ENCODE assay signal across 8 mouse cellular contexts in genomic region chr13:34046421-34047012, GRCm38 (mm10). TPM values are rescaled to one million over a fixed set of nuclear protein-coding genes. Genes with fewer than 3 reads are reported as not detected.
A peak's percentile ranks its signal among the peaks of the same experiment; 100 is the strongest.
DNase-seq lines count a peak whose midpoint lies in the region; ATAC-seq and TF ChIP-seq lines count a peak whose summit lies in the region.

No protein-coding gene starts in this region.

- DNase-seq in MEL (ENCODE audit: low read depth, low spot score): peak; percentile 85
- DNase-seq in cerebellum, adult 18-20 months: peak; percentile 78 to 79
- DNase-seq in forelimb bud, embryonic 11.5 days (ENCODE audit: low read depth, low spot score): peak; percentile 75
- peak; percentile 68 for DNase-seq in hindbrain, embryonic 10.5 days (ENCODE audit: low spot score)
- peak; percentile 91 for DNase-seq in layer of hippocampus, adult 9-11 months
- peak; percentile 78 for DNase-seq in ovary, postnatal 14 days (ENCODE audit: low spot score)
- peak; percentile 64 to 81 for DNase-seq in thymus, postnatal 10 days (ENCODE audit: low spot score in 2 of 2)

- no peak for TF ChIP-seq POLR2A in MEL (IDR thresholded peaks at IDR 0.05; ENCODE audit: control insufficient read depth in 1 of 2, insufficient read depth in 1 of 2, low read depth in 1 of 2, low read length in 2 of 2, poor library complexity in 1 of 2)

- H3K4me3 ChIP-seq in MEL (ENCODE audit: control insufficient read depth in 1 of 2, insufficient read depth in 1 of 2, low read depth in 2 of 2, low read length in 2 of 2): no peak overlapping the region
- no peak overlapping the region for H3K4me3 ChIP-seq in hindbrain, embryonic 10.5 days
- no peak overlapping the region for H3K4me3 ChIP-seq in lung, embryonic 16.5 days (ENCODE audit: low read length)

- H3K79me2 ChIP-seq in MEL (ENCODE audit: control insufficient read depth, insufficient read depth, low read length, poor library complexity): no peaks in the 10 kb centered on the region

- H3K27me3 ChIP-seq in MEL (ENCODE audit: control insufficient read depth in 1 of 2, insufficient read depth in 2 of 2, low read length in 2 of 2): no peaks in the 10 kb centered on the region
- H3K27me3 ChIP-seq in hindbrain, embryonic 10.5 days (ENCODE audit: insufficient read depth, poor library complexity, severe bottlenecking): no peaks in the 10 kb centered on the region
- H3K27me3 ChIP-seq in lung, embryonic 16.5 days (ENCODE audit: control insufficient read depth, insufficient read depth, low read depth, low read length): no peaks in the 10 kb centered on the region

- WGBS in hindbrain, embryonic 10.5 days: 46% methylated on average over 11 of the region's 11 CpGs
- WGBS in lung, embryonic 16.5 days: 36% methylated on average over 11 of the region's 11 CpGs

- TF ChIP-seq EP300 in MEL (IDR thresholded peaks at IDR 0.05; ENCODE audit: low read depth in 1 of 2, low read length in 2 of 2): no peak

- H3K9ac ChIP-seq in MEL (ENCODE audit: control insufficient read depth, low read depth, low read length, poor library complexity, severe bottlenecking): no peak overlapping the region
- no peak overlapping the region for H3K9ac ChIP-seq in lung, embryonic 16.5 days (ENCODE audit: low read length)

- no peak overlapping the region for H3K4me2 ChIP-seq in lung, embryonic 16.5 days (ENCODE audit: low read depth, low read length)

- H3K27ac ChIP-seq in MEL (ENCODE audit: control insufficient read depth, low read depth, low read length): no peak overlapping the region
- H3K27ac ChIP-seq in hindbrain, embryonic 10.5 days: peak overlapping the region; percentile 31; the same call in 1 of the 2 replicates
- no peak overlapping the region for H3K27ac ChIP-seq in lung, embryonic 16.5 days (ENCODE audit: low read length)

- no peaks in the 10 kb centered on the region for H3K9me3 ChIP-seq in MEL (replicated peaks; ENCODE audit: insufficient read depth, low read length)
- no peaks in the 10 kb centered on the region for H3K9me3 ChIP-seq in hindbrain, embryonic 10.5 days
- no peaks in the 10 kb centered on the region for H3K9me3 ChIP-seq in lung, embryonic 16.5 days (ENCODE audit: control insufficient read depth, low read length)

- peak; percentile 79 to 99 (median 87) for TF ChIP-seq CTCF in MEL (IDR thresholded peaks at IDR 0.05 in 2 of 3, conservative IDR thresholded peaks at IDR 0.05 in 1 of 3; ENCODE audit: control insufficient read depth in 1 of 3, insufficient read depth in 1 of 3, low read depth in 2 of 3, low read length in 3 of 3, poor library complexity in 1 of 3, severe bottlenecking in 1 of 3)

- peak; percentile 94 for ATAC-seq in lung, embryonic 16.5 days (ENCODE audit: low read depth)

- TF ChIP-seq RAD21 in MEL (IDR thresholded peaks at IDR 0.05; ENCODE audit: low read depth, low read length): no peak; the same call in none of the 2 replicates

- no peaks in the 10 kb centered on the region for H3K36me3 ChIP-seq in MEL (ENCODE audit: control insufficient read depth in 1 of 2, insufficient read depth in 2 of 2, low read length in 2 of 2)
- H3K36me3 ChIP-seq in hindbrain, embryonic 10.5 days: peaks cover 30% of the 10 kb centered on the region
- peaks cover 4% of the 10 kb centered on the region; the same call in 1 of the 2 replicates for H3K36me3 ChIP-seq in lung, embryonic 16.5 days (ENCODE audit: control insufficient read depth, insufficient read depth, low read length)

- peaks cover 0 to 3% of the 10 kb centered on the region in 2 experiments; a peak in 1 of 4 replicates for H3K4me1 ChIP-seq in MEL (ENCODE audit: control insufficient read depth in 1 of 2, insufficient read depth in 2 of 2, low read length in 2 of 2)
- H3K4me1 ChIP-seq in hindbrain, embryonic 10.5 days (replicated peaks): peaks cover 4% of the 10 kb centered on the region; the same call in 1 of the 2 replicates
- H3K4me1 ChIP-seq in lung, embryonic 16.5 days (replicated peaks; ENCODE audit: control insufficient read depth, insufficient read depth, low read length): 0 out of 2 replicates have a peak, but pooled peaks cover 2% of the 10 kb centered on the region

TF ChIP-seq in MEL, 35 proteins besides CTCF, POLR2A, EP300 and RAD21:
- TF ChIP-seq MYC (IDR thresholded peaks at IDR 0.05; ENCODE audit: low read depth, low read length): peak; percentile 35; the same call in 1 of the 2 replicates
- TF ChIP-seq RCOR1 (IDR thresholded peaks at IDR 0.05; ENCODE audit: low read depth, low read length): no peak
- TF ChIP-seq SIN3A (IDR thresholded peaks at IDR 0.05; ENCODE audit: low read length): peak; percentile 47; the same call in 1 of the 2 replicates
- no peak for TF ChIP-seq CHD1 (IDR thresholded peaks at IDR 0.05; ENCODE audit: low read depth, low read length)
- no peak; the same call in 1 of the 2 replicates for TF ChIP-seq MAZ (IDR thresholded peaks at IDR 0.05; ENCODE audit: low read depth, low read length)
- no peak for TF ChIP-seq MXI1 (IDR thresholded peaks at IDR 0.05; ENCODE audit: low read depth, low read length)
- 0 out of 2 replicates have a peak, but pooled peaks have one; percentile 27 for TF ChIP-seq CHD2 (IDR thresholded peaks at IDR 0.05; ENCODE audit: low read length)
- no peak for TF ChIP-seq JUND (IDR thresholded peaks at IDR 0.05; ENCODE audit: low read depth, low read length)
- TF ChIP-seq NELFE (IDR thresholded peaks at IDR 0.05; ENCODE audit: low read depth, low read length): no peak
- TF ChIP-seq ZNF384 (IDR thresholded peaks at IDR 0.05; ENCODE audit: low read depth, low read length): no peak
- no peak for TF ChIP-seq MAFK (IDR thresholded peaks at IDR 0.05; ENCODE audit: borderline replicate concordance, low read depth, low read length)
- no peak for TF ChIP-seq POLR2AphosphoS5 (IDR thresholded peaks at IDR 0.05; ENCODE audit: borderline replicate concordance, low read depth, low read length)
- TF ChIP-seq GABPA (IDR thresholded peaks at IDR 0.05; ENCODE audit: low read depth, low read length): no peak
- TF ChIP-seq USF1 (IDR thresholded peaks at IDR 0.05; ENCODE audit: low read depth, low read length): no peak
- peak; percentile 99 for TF ChIP-seq ZC3H11A (IDR thresholded peaks at IDR 0.05; ENCODE audit: low read depth, low read length)
- TF ChIP-seq TCF12 (IDR thresholded peaks at IDR 0.05; ENCODE audit: low read depth, low read length): no peak
- no peak for TF ChIP-seq TBP (IDR thresholded peaks at IDR 0.05; ENCODE audit: low read depth, low read length)
- TF ChIP-seq GATA1 (IDR thresholded peaks at IDR 0.05; ENCODE audit: low read depth, low read length): no peak
- TF ChIP-seq SMC3 (IDR thresholded peaks at IDR 0.05; ENCODE audit: low read depth, low read length): peak; percentile 98
- no peak for TF ChIP-seq ZKSCAN1 (IDR thresholded peaks at IDR 0.05; ENCODE audit: low read depth, low read length)
- TF ChIP-seq ZMIZ1 (IDR thresholded peaks at IDR 0.05; ENCODE audit: low read depth, low read length): no peak
- no peak for TF ChIP-seq USF2 (IDR thresholded peaks at IDR 0.05; ENCODE audit: borderline replicate concordance in 1 of 2, insufficient read depth in 1 of 2, low read depth in 1 of 2, low read length in 2 of 2)

RNA-seq across cellular contexts. Expression of gene Bphl, which starts 9.1 kb away (rescaled TPM):
- total RNA-seq in MEL (2012; rRNA removed): 7.5 and 7.7 TPM in 2 replicates
- polyA plus RNA-seq in MEL (2012; ENCODE audit: insufficient read depth in 1 of 2, insufficient read length in 2 of 2, low read depth in 1 of 2, low replicate concordance in 2 of 2, missing spikeins in 1 of 2): 1 to 10 TPM in 1 of 2 experiments, not detected in 1; 6.5 TPM
- polyA plus RNA-seq in hindbrain, embryonic 10.5 days (2016; fragmentation: Nextera tagmentation; extraction: Ambion mirVana): 33.1 and 34.5 TPM in 2 replicates
- polyA plus RNA-seq in lung, embryonic 16.5 days (2015; fragmentation: Nextera tagmentation; extraction: Ambion mirVana): 70.6 and 80.8 TPM in 2 replicates

RNA-seq across cellular contexts. Expression of gene Tubb2a, which starts 31.3 kb away (rescaled TPM):
- total RNA-seq in MEL (2012; rRNA removed): 38.8 and 68.8 TPM in 2 replicates
- polyA plus RNA-seq in MEL (2012; ENCODE audit: insufficient read depth in 1 of 2, insufficient read length in 2 of 2, low read depth in 1 of 2, low replicate concordance in 2 of 2, missing spikeins in 1 of 2): 10 to 100 TPM in 1 of 2 experiments, not detected in 1; 55.9 TPM
- polyA plus RNA-seq in hindbrain, embryonic 10.5 days (2016; fragmentation: Nextera tagmentation; extraction: Ambion mirVana): 202 and 435 TPM in 2 replicates
- polyA plus RNA-seq in lung, embryonic 16.5 days (2015; fragmentation: Nextera tagmentation; extraction: Ambion mirVana): 185 and 193 TPM in 2 replicates

RNA-seq across cellular contexts. Expression of gene Serpinb6a, which starts 43.9 kb away (rescaled TPM):
- 65.1 and 79.6 TPM in 2 replicates for total RNA-seq in MEL (2012; rRNA removed)
- 10 to 100 TPM in 1 of 2 experiments, not detected in 1; 61.6 TPM for polyA plus RNA-seq in MEL (2012; ENCODE audit: insufficient read depth in 1 of 2, insufficient read length in 2 of 2, low read depth in 1 of 2, low replicate concordance in 2 of 2, missing spikeins in 1 of 2)
- polyA plus RNA-seq in hindbrain, embryonic 10.5 days (2016; fragmentation: Nextera tagmentation; extraction: Ambion mirVana): 28.3 and 35.5 TPM in 2 replicates
- polyA plus RNA-seq in lung, embryonic 16.5 days (2015; fragmentation: Nextera tagmentation; extraction: Ambion mirVana): 56.2 and 73.2 TPM in 2 replicates

RNA-seq across cellular contexts. Expression of gene Ripk1, which starts 44.4 kb away (rescaled TPM):
- 11.4 TPM in 2 replicates for total RNA-seq in MEL (2012; rRNA removed)
- 10 to 100 TPM in 1 of 2 experiments, not detected in 1; 11.8 TPM for polyA plus RNA-seq in MEL (2012; ENCODE audit: insufficient read depth in 1 of 2, insufficient read length in 2 of 2, low read depth in 1 of 2, low replicate concordance in 2 of 2, missing spikeins in 1 of 2)
- 7.3 and 10.0 TPM in 2 replicates for polyA plus RNA-seq in hindbrain, embryonic 10.5 days (2016; fragmentation: Nextera tagmentation; extraction: Ambion mirVana)
- 20.3 and 22.7 TPM in 2 replicates for polyA plus RNA-seq in lung, embryonic 16.5 days (2015; fragmentation: Nextera tagmentation; extraction: Ambion mirVana)
